Mouse (Mus musculus) CH12.LX (cell line): ENCODE data around the gene Pipox. TPM values are rescaled to one million over a fixed set of nuclear protein-coding genes. Genes with fewer than 3 reads are reported as not detected.

ENCODE experiments used
- DNase-seq: peaks from one replicate; pipeline ENCODE4 v3.0.0-alpha.2; 2013; ENCODE audit errors: extremely low read depth
- H3K27ac ChIP-seq: 2 replicates; pipeline ENCODE4 v1.5.1; 2012; ENCODE audit warnings: low read depth, mild to moderate bottlenecking, control low read depth, moderate library complexity; ENCODE audit not compliant: insufficient read depth
- H3K27me3 ChIP-seq: replicated peaks from 2 replicates; pipeline ENCODE3; 2012; ENCODE audit warnings: inconsistent platforms
- H3K36me3 ChIP-seq, 2 experiments: replicated peaks in 1 of 2; 2 replicates each; pipeline versions ENCODE3 to v1.6.1; 2012; ENCODE audit warnings: inconsistent platforms in 1 of 2, low read length in 1 of 2, mild to moderate bottlenecking in 1 of 2, mixed read lengths in 1 of 2, moderate library complexity in 1 of 2; ENCODE audit not compliant: control insufficient read depth in 1 of 2, insufficient read depth in 1 of 2
- H3K4me1 ChIP-seq, 2 experiments: 2 replicates each; pipeline ENCODE4 v1.6.1; 2012; ENCODE audit warnings: inconsistent platforms in 1 of 2, moderate library complexity in 1 of 2; ENCODE audit not compliant: insufficient read depth in 2 of 2, control insufficient read depth in 1 of 2
- H3K4me2 ChIP-seq: 2 replicates; pipeline ENCODE4 v1.6.1; 2012; ENCODE audit warnings: low read depth, mild to moderate bottlenecking, control low read depth; ENCODE audit not compliant: poor library complexity, insufficient read depth, severe bottlenecking
- H3K4me3 ChIP-seq, 3 experiments: fragments of 150-350 bp in 1 of 3; sonication (generic) in 1 of 3; replicated peaks in 1 of 3; 2 replicates each; pipeline versions ENCODE3 to v1.5.1; 2011 to 2012; ENCODE audit warnings: low read depth in 2 of 3, low read length in 2 of 3, mild to moderate bottlenecking in 2 of 3, moderate library complexity in 2 of 3, control low read depth in 1 of 3, improper control_type of control experiment in 1 of 3, inconsistent platforms in 1 of 3, mixed read lengths in 1 of 3; ENCODE audit not compliant: poor library complexity in 1 of 3
- H3K79me2 ChIP-seq: replicated peaks from 2 replicates; pipeline ENCODE4 v1.6.1; 2012; ENCODE audit warnings: mild to moderate bottlenecking, moderate library complexity; ENCODE audit not compliant: control insufficient read depth, poor library complexity, insufficient read depth, severe bottlenecking; ENCODE audit errors: extremely low read depth
- H3K9ac ChIP-seq: 2 replicates; pipeline ENCODE4 v1.6.1; 2012; ENCODE audit warnings: low read depth, mild to moderate bottlenecking, control low read depth, moderate library complexity; ENCODE audit not compliant: insufficient read depth
- H3K9me3 ChIP-seq: replicated peaks from 2 replicates; pipeline ENCODE3; 2012; ENCODE audit warnings: low read length, inconsistent platforms, mixed read lengths
- BHLHE40 ChIP-seq: IDR thresholded peaks from 2 replicates; pipeline ENCODE4 v1.6.1; 2011; ENCODE audit warnings: mild to moderate bottlenecking, low read depth, low read length, improper control_type of control experiment
- CHD1 ChIP-seq: IDR thresholded peaks from 2 replicates; pipeline ENCODE4 v1.6.1; 2012; ENCODE audit warnings: low read depth, low read length, improper control_type of control experiment, inconsistent platforms
- CTCF ChIP-seq, 2 experiments: IDR thresholded peaks in 1 of 2; conservative IDR thresholded peaks in 1 of 2; 2 replicates each; pipeline ENCODE4 v1.5.1; 2011 to 2012; ENCODE audit warnings: low read depth in 2 of 2, low read length in 2 of 2, improper control_type of control experiment in 1 of 2, inconsistent platforms in 1 of 2, mild to moderate bottlenecking in 1 of 2, moderate library complexity in 1 of 2
- ELF1 ChIP-seq: IDR thresholded peaks from 2 replicates; pipeline ENCODE4 v1.6.1; 2014; ENCODE audit warnings: low read depth, mild to moderate bottlenecking, inconsistent platforms, low read length, improper control_type of control experiment
- EP300 ChIP-seq: IDR thresholded peaks from 2 replicates; pipeline ENCODE4 v1.6.1; 2011; ENCODE audit warnings: low read length, improper control_type of control experiment
- ETS1 ChIP-seq: conservative IDR thresholded peaks from 2 replicates; pipeline ENCODE4 v1.6.1; 2012; ENCODE audit warnings: low read depth, mild to moderate bottlenecking, inconsistent platforms, low read length, improper control_type of control experiment, moderate library complexity
- GABPA ChIP-seq: IDR thresholded peaks from 2 replicates; pipeline ENCODE4 v1.6.1; 2012; ENCODE audit warnings: low read depth, low read length, improper control_type of control experiment, inconsistent platforms; ENCODE audit not compliant: insufficient replicate concordance
- IRF4 ChIP-seq: IDR thresholded peaks from 2 replicates; pipeline ENCODE4 v1.6.1; 2014; ENCODE audit warnings: low read depth, mild to moderate bottlenecking, inconsistent platforms, low read length, improper control_type of control experiment
- JUND ChIP-seq: conservative IDR thresholded peaks from 2 replicates; pipeline ENCODE4 v1.6.1; 2011; ENCODE audit warnings: low read depth, low read length, improper control_type of control experiment
- KAT2A ChIP-seq: IDR thresholded peaks from 2 replicates; pipeline ENCODE4 v1.6.1; 2012; ENCODE audit warnings: low read length, improper control_type of control experiment, inconsistent platforms; ENCODE audit not compliant: insufficient replicate concordance
- MAX ChIP-seq: IDR thresholded peaks from 2 replicates; pipeline ENCODE4 v1.6.1; 2011; ENCODE audit warnings: low read length, improper control_type of control experiment
- MAZ ChIP-seq: IDR thresholded peaks from 2 replicates; pipeline ENCODE4 v1.6.1; 2012; ENCODE audit warnings: low read depth, mild to moderate bottlenecking, inconsistent platforms, low read length, improper control_type of control experiment, moderate library complexity
- MEF2A ChIP-seq: IDR thresholded peaks from 2 replicates; pipeline ENCODE4 v1.6.1; 2014; ENCODE audit warnings: low read depth, mild to moderate bottlenecking, inconsistent platforms, low read length, improper control_type of control experiment, borderline replicate concordance
- MXI1 ChIP-seq: IDR thresholded peaks from 2 replicates; pipeline ENCODE4 v1.6.1; 2011; ENCODE audit warnings: mild to moderate bottlenecking, low read depth, low read length, improper control_type of control experiment
- NELFE ChIP-seq: IDR thresholded peaks from 2 replicates; pipeline ENCODE4 v1.6.1; 2011; ENCODE audit warnings: low read depth, low read length, improper control_type of control experiment
- PAX5 ChIP-seq: IDR thresholded peaks from 2 replicates; pipeline ENCODE4 v1.6.1; 2012; ENCODE audit warnings: low read length, inconsistent platforms, mixed read lengths
- POLR2A ChIP-seq: IDR thresholded peaks from 2 replicates; pipeline ENCODE4 v1.6.1; 2011; ENCODE audit warnings: low read depth, mild to moderate bottlenecking, improper control_type of control experiment, low read length
- POLR2AphosphoS2 ChIP-seq: IDR thresholded peaks from 2 replicates; pipeline ENCODE4 v1.6.1; 2011; ENCODE audit warnings: low read depth, low read length, improper control_type of control experiment
- RAD21 ChIP-seq: IDR thresholded peaks from 2 replicates; pipeline ENCODE4 v1.6.1; 2011; ENCODE audit warnings: low read depth, mild to moderate bottlenecking, low read length, improper control_type of control experiment, moderate library complexity
- SIN3A ChIP-seq: IDR thresholded peaks from 2 replicates; pipeline ENCODE4 v1.6.1; 2012; ENCODE audit warnings: low read length, improper control_type of control experiment, inconsistent platforms
- TBP ChIP-seq: conservative IDR thresholded peaks from 2 replicates; pipeline ENCODE4 v1.6.1; 2011; ENCODE audit warnings: low read depth, low read length, improper control_type of control experiment
- TCF12 ChIP-seq: IDR thresholded peaks from 2 replicates; pipeline ENCODE4 v1.6.1; 2014; ENCODE audit warnings: low read depth, mild to moderate bottlenecking, inconsistent platforms, low read length, improper control_type of control experiment
- UBTF ChIP-seq: IDR thresholded peaks from 2 replicates; pipeline ENCODE4 v1.6.1; 2012; ENCODE audit warnings: low read depth, mild to moderate bottlenecking, inconsistent platforms, low read length, improper control_type of control experiment, moderate library complexity
- USF1 ChIP-seq: IDR thresholded peaks from 2 replicates; pipeline ENCODE4 v1.6.1; 2014; ENCODE audit warnings: low read depth, mild to moderate bottlenecking, inconsistent platforms, low read length, improper control_type of control experiment
- USF2 ChIP-seq: conservative IDR thresholded peaks from 2 replicates; pipeline ENCODE4 v1.6.1; 2011; ENCODE audit warnings: low read depth, low read length, improper control_type of control experiment
- ZC3H11A ChIP-seq: IDR thresholded peaks from 2 replicates; pipeline ENCODE4 v1.6.1; 2012; ENCODE audit warnings: low read depth, mild to moderate bottlenecking, inconsistent platforms, low read length, improper control_type of control experiment
- ZKSCAN1 ChIP-seq: IDR thresholded peaks from 2 replicates; pipeline ENCODE4 v1.6.1; 2012; ENCODE audit warnings: low read depth, inconsistent platforms, low read length, improper control_type of control experiment, borderline replicate concordance
- dilution Hi-C: fragments of 300-500 bp; cut with MboI; formaldehyde crosslinking; loops from 2 replicates; pipeline ENCODE4 v1.14.3; 2020; ENCODE audit warnings: low sequenced_read_pairs; ENCODE audit not compliant: extremely low pct_unique_long_range_greater_than_20kb, extremely low pct_ligation_motif_present
- in situ Hi-C: fragments of 300-500 bp; cut with MboI; formaldehyde crosslinking; loops from 3 replicates; pipeline ENCODE4 v1.14.3; 2019; ENCODE audit warnings: low sequenced_read_pairs, low pct_ligation_motif_present, low pct_unique_long_range_greater_than_20kb, mixed read lengths
- polyA plus RNA-seq: library from polyadenylated mRNA; unstranded; fragments of >175 nt; gene quantifications from 2 replicates; pipeline ENCODE4 v1.2.1, GENCODE M21; 2012; ENCODE audit warnings: low read depth; ENCODE audit not compliant: insufficient read length
- total RNA-seq, 2 experiments: library from RNA; depleted of rRNA; stranded (reverse); fragments of 300-350 nt in 1 of 2; fragments of >200 nt in 1 of 2; gene quantifications; 2 replicates each; pipeline ENCODE4 v1.2.3; 2012 to 2014

The Pipox gene
- total and polyA plus RNA-seq, 3 experiments: 0.13 to 0.36 (median 0.21) TPM

- no peak overlapping the region for H3K4me3 ChIP-seq
- dilution Hi-C loops: no loop called here
- TF ChIP-seq TBP (no peak), EP300 (no peak), ELF1 (no peak), USF2 (no peak), NELFE (no peak), POLR2A (no peak), CTCF (conservative IDR thresholded peaks at IDR 0.05 in 1 of 2, IDR thresholded peaks at IDR 0.05 in 1 of 2; ENCODE audit: low read depth in 2 of 2, low read length in 2 of 2) (no peak), UBTF (no peak), MAX (no peak), GABPA (no peak), RAD21 (no peak), CHD1 (no peak), ZKSCAN1 (no peak), JUND (no peak), POLR2AphosphoS2 (no peak), ETS1 (no peak), KAT2A (no peak), USF1 (no peak)
- no peaks in the 10 kb centered on the region for H3K9me3 ChIP-seq
- H3K36me3 ChIP-seq: no peaks in the 10 kb centered on the region
- no peak overlapping the region for H3K4me2 ChIP-seq
- peaks cover 10 to 65% of the 10 kb centered on the region in 2 experiments; a peak in 3 of 4 replicates for H3K4me1 ChIP-seq
- H3K9ac ChIP-seq: no peak overlapping the region
- H3K27me3 ChIP-seq: no peaks in the 10 kb centered on the region
- in situ Hi-C loops: no loop called here
- peak; percentile 28 for DNase-seq
- no peak overlapping the region for H3K27ac ChIP-seq
- H3K79me2 ChIP-seq: no peaks in the 10 kb centered on the region
Measured at GRCm38 (mm10) chr11:77888846-77889245, 5.0 kb downstream of the Pipox start.

GRCm38 (mm10) chr11:77887373-77887960 lies 6.4 kb downstream of the Pipox start:
- H3K27me3 ChIP-seq: no peaks in the 10 kb centered on the region
- dilution Hi-C loops: no loop called here
- no peaks in the 10 kb centered on the region for H3K79me2 ChIP-seq
- no peak overlapping the region for H3K9ac ChIP-seq
- no peaks in the 10 kb centered on the region for H3K36me3 ChIP-seq
- in situ Hi-C loops: no loop called here
- peak overlapping the region; percentile 45; the same call in 1 of the 2 replicates for H3K4me2 ChIP-seq
- peak; percentile 79 for DNase-seq
- H3K4me3 ChIP-seq: peak overlapping the region in 1 of 3 experiments; percentile 22
- TF ChIP-seq MEF2A: no peak
- 0 out of 2 replicates have a peak, but pooled peaks have one; percentile 45 for TF ChIP-seq UBTF
- no peak for TF ChIP-seq ZC3H11A
- TF ChIP-seq MXI1: no peak
- TF ChIP-seq MAZ: 0 out of 2 replicates have a peak, but pooled peaks have one; percentile 27
- TF ChIP-seq NELFE: no peak; the same call in 1 of the 2 replicates
- peak; percentile 40; the same call in 1 of the 2 replicates for TF ChIP-seq BHLHE40
- 0 out of 2 replicates have a peak, but pooled peaks have one; percentile 51 for TF ChIP-seq TBP
- TF ChIP-seq IRF4: 0 out of 2 replicates have a peak, but pooled peaks have one; percentile 24
- TF ChIP-seq TCF12: no peak
- TF ChIP-seq PAX5: no peak
- TF ChIP-seq EP300: peak; percentile 18; the same call in 1 of the 2 replicates
- no peak for TF ChIP-seq KAT2A
- peak; percentile 29; the same call in 1 of the 2 replicates for TF ChIP-seq SIN3A
- peak; percentile 48 for TF ChIP-seq ETS1
- no peak overlapping the region for H3K27ac ChIP-seq
- H3K4me1 ChIP-seq: peaks cover 6 to 60% of the 10 kb centered on the region in 2 experiments; a peak in 3 of 4 replicates
- no peaks in the 10 kb centered on the region for H3K9me3 ChIP-seq
